8 mouse cellular contexts compared by ENCODE assay signal in genomic region chr6:88726252-88727211, GRCm38 (mm10). TPM values are rescaled to one million over a fixed set of nuclear protein-coding genes. Genes with fewer than 3 reads are reported as not detected.
DNase-seq lines count a peak whose midpoint lies in the region; ATAC-seq and TF ChIP-seq lines count a peak whose summit lies in the region.

No protein-coding gene starts in this region.

- TF ChIP-seq CTCF in testis, adult 2 months (IDR thresholded peaks at IDR 0.05; ENCODE audit: control insufficient read depth, insufficient read depth, insufficient replicate concordance, low read depth, low read length) = no peak
- no peak for TF ChIP-seq CTCF in kidney, postnatal 0 days (IDR thresholded peaks at IDR 0.05; ENCODE audit: low read depth)
- no peak for TF ChIP-seq CTCF in liver, postnatal 0 days (IDR thresholded peaks at IDR 0.05; ENCODE audit: low read depth)

- H3K9me3 ChIP-seq in forebrain, embryonic 15.5 days = no peaks in the 10 kb centered on the region
- H3K9me3 ChIP-seq in forebrain, embryonic 12.5 days = no peaks in the 10 kb centered on the region
- no peaks in the 10 kb centered on the region for H3K9me3 ChIP-seq in kidney, postnatal 0 days (replicated peaks; ENCODE audit: low read length)
- H3K9me3 ChIP-seq in liver, postnatal 0 days (ENCODE audit: low read length) = no peaks in the 10 kb centered on the region

- 0 out of 2 replicates have a peak, but pooled peaks have one; percentile 9 for ATAC-seq in forebrain, embryonic 15.5 days (replicated peaks)
- ATAC-seq in forebrain, embryonic 12.5 days (ENCODE audit: low FRiP score) = no peak
- ATAC-seq in kidney, postnatal 0 days (replicated peaks; ENCODE audit: low FRiP score, low read depth) = peak; percentile 71
- peak; percentile 6; the same call in 1 of the 2 replicates for ATAC-seq in liver, postnatal 0 days

- no peak overlapping the region for H3K4me3 ChIP-seq in forebrain, embryonic 15.5 days
- no peak overlapping the region for H3K4me3 ChIP-seq in forebrain, embryonic 12.5 days (replicated peaks)
- peak overlapping the region; percentile 6; the same call in 1 of the 2 replicates for H3K4me3 ChIP-seq in testis, adult 2 months (ENCODE audit: control insufficient read depth, low read depth, low read length)
- no peak overlapping the region for H3K4me3 ChIP-seq in kidney, postnatal 0 days (replicated peaks; ENCODE audit: low read depth, low read length)
- peak overlapping the region; percentile 81 for H3K4me3 ChIP-seq in liver, postnatal 0 days (ENCODE audit: low read depth, low read length)

- no peak overlapping the region for H3K27ac ChIP-seq in forebrain, embryonic 15.5 days (replicated peaks)
- H3K27ac ChIP-seq in forebrain, embryonic 12.5 days = no peak overlapping the region
- no peak overlapping the region for H3K27ac ChIP-seq in testis, adult 2 months (ENCODE audit: control insufficient read depth, insufficient read depth, low read depth, low read length)
- H3K27ac ChIP-seq in kidney, postnatal 0 days = peak overlapping the region; percentile 82
- peak overlapping the region; percentile 85 for H3K27ac ChIP-seq in liver, postnatal 0 days (ENCODE audit: low read depth)

- 0 out of 2 replicates have a peak overlapping the region, but pooled peaks have one; percentile 95 for H3K4me2 ChIP-seq in forebrain, embryonic 15.5 days (replicated peaks)
- no peak overlapping the region for H3K4me2 ChIP-seq in forebrain, embryonic 12.5 days
- peak overlapping the region; percentile 99 for H3K4me2 ChIP-seq in kidney, postnatal 0 days (ENCODE audit: low read length)
- H3K4me2 ChIP-seq in liver, postnatal 0 days (ENCODE audit: low read depth, low read length) = peak overlapping the region; percentile 96

- no peaks in the 10 kb centered on the region for H3K36me3 ChIP-seq in forebrain, embryonic 15.5 days
- H3K36me3 ChIP-seq in forebrain, embryonic 12.5 days (replicated peaks) = no peaks in the 10 kb centered on the region
- H3K36me3 ChIP-seq in testis, adult 2 months (ENCODE audit: control insufficient read depth, insufficient read depth, low read length) = no peaks in the 10 kb centered on the region; the same call in 1 of the 2 replicates
- H3K36me3 ChIP-seq in kidney, postnatal 0 days (ENCODE audit: insufficient read depth, low read length) = no peaks in the 10 kb centered on the region
- peaks cover 23% of the 10 kb centered on the region for H3K36me3 ChIP-seq in liver, postnatal 0 days (replicated peaks; ENCODE audit: insufficient read depth, low read length)

- H3K27me3 ChIP-seq in forebrain, embryonic 15.5 days = peaks cover 13% of the 10 kb centered on the region; the same call in 1 of the 2 replicates
- peaks cover 52% of the 10 kb centered on the region for H3K27me3 ChIP-seq in forebrain, embryonic 12.5 days
- no peaks in the 10 kb centered on the region for H3K27me3 ChIP-seq in testis, adult 2 months (ENCODE audit: control insufficient read depth, insufficient read depth, low read length)
- no peaks in the 10 kb centered on the region for H3K27me3 ChIP-seq in kidney, postnatal 0 days (ENCODE audit: insufficient read depth, low read length)
- H3K27me3 ChIP-seq in liver, postnatal 0 days (ENCODE audit: insufficient read depth, low read length) = no peaks in the 10 kb centered on the region

- no peak overlapping the region for H3K9ac ChIP-seq in forebrain, embryonic 15.5 days (replicated peaks)
- no peak overlapping the region for H3K9ac ChIP-seq in forebrain, embryonic 12.5 days
- H3K9ac ChIP-seq in kidney, postnatal 0 days (ENCODE audit: low read depth, low read length) = no peak overlapping the region
- H3K9ac ChIP-seq in liver, postnatal 0 days (replicated peaks) = peak overlapping the region; percentile 91

- DNase-seq in testis, postnatal 10 days (ENCODE audit: low spot score) = no peak
- DNase-seq in kidney, postnatal 0 days (ENCODE audit: low spot score) = no peak
- DNase-seq in liver, postnatal 0 days = peak; percentile 43
- no peak for DNase-seq in embryo, embryonic 11 days
- DNase-seq in urinary bladder, postnatal 25 days (ENCODE audit: low spot score) = no peak

- TF ChIP-seq EP300 in liver, postnatal 0 days (IDR thresholded peaks at IDR 0.05; ENCODE audit: low read depth) = no peak

- TF ChIP-seq POLR2A in testis, adult 2 months (IDR thresholded peaks at IDR 0.05; ENCODE audit: control insufficient read depth, low read depth, low read length) = no peak

- peaks cover 12% of the 10 kb centered on the region for H3K4me1 ChIP-seq in forebrain, embryonic 15.5 days
- H3K4me1 ChIP-seq in forebrain, embryonic 12.5 days = peaks cover 7% of the 10 kb centered on the region
- H3K4me1 ChIP-seq in testis, adult 2 months (ENCODE audit: control insufficient read depth, insufficient read depth, low read length) = peaks cover 7% of the 10 kb centered on the region
- H3K4me1 ChIP-seq in kidney, postnatal 0 days (replicated peaks; ENCODE audit: insufficient read depth, low read length) = peaks cover 12% of the 10 kb centered on the region
- peaks cover 53% of the 10 kb centered on the region for H3K4me1 ChIP-seq in liver, postnatal 0 days (ENCODE audit: insufficient read depth)

- 47% methylated on average over 9 of the region's 9 CpGs for WGBS in forebrain, embryonic 15.5 days
- 53% methylated on average over 9 of the region's 9 CpGs for WGBS in forebrain, embryonic 12.5 days
- 53% methylated on average over 9 of the region's 9 CpGs for WGBS in kidney, postnatal 0 days
- WGBS in liver, postnatal 0 days (ENCODE audit: insufficient replicate concordance) = 50% methylated on average over 9 of the region's 9 CpGs

RNA-seq across cellular contexts. Expression of gene Mgll, which starts 2.3 kb away (rescaled TPM):
- polyA plus RNA-seq in forebrain, embryonic 15.5 days (2015; fragmentation: Nextera tagmentation; extraction: Ambion mirVana) = 24.9 and 25.0 TPM in 2 replicates
- 3.5 and 5.5 TPM in 2 replicates for polyA plus RNA-seq in forebrain, embryonic 12.5 days (2016; fragmentation: Nextera tagmentation; extraction: Ambion mirVana)
- 38.5 and 47.2 TPM in 2 replicates for polyA plus RNA-seq in testis, adult 2 months (2012; rRNA removed)
- polyA plus RNA-seq in kidney, postnatal 0 days (2015; fragmentation: Nextera tagmentation; extraction: Ambion mirVana) = 43.6 and 51.4 TPM in 2 replicates
- polyA plus RNA-seq in liver, postnatal 0 days (2015; fragmentation: Nextera tagmentation; extraction: Ambion mirVana) = 106 and 121 TPM in 2 replicates

Comparison
In these comparisons a context has a peak if more than half of its experiments do, and no peak if none do; other contexts are left out.
1. H3K27ac ChIP-seq: peak in kidney, postnatal 0 days (single experiment) and liver, postnatal 0 days (single experiment); none in forebrain, embryonic 15.5 days (single experiment), forebrain, embryonic 12.5 days (single experiment) and testis, adult 2 months (single experiment).
2. H3K4me3 ChIP-seq: peak in testis, adult 2 months (single experiment) and liver, postnatal 0 days (single experiment); none in forebrain, embryonic 15.5 days (single experiment), forebrain, embryonic 12.5 days (single experiment) and kidney, postnatal 0 days (single experiment).